Mouse (Mus musculus): ENCODE measurements around the gene Slc1a7.

GRCm38 (mm10) chr4:108025269-108025668 lies 57.1 kb downstream of the Slc1a7 start:
- no peak for TF ChIP-seq CTCF (IDR thresholded peaks at IDR 0.05; ENCODE audit: low read depth)
- no peak for TF ChIP-seq EP300 (IDR thresholded peaks at IDR 0.05; ENCODE audit: low read depth)
